Mouse (Mus musculus): ENCODE measurements around the gene Rif1. TPM values are rescaled to one million over a fixed set of nuclear protein-coding genes. Genes with fewer than 3 reads are reported as not detected.
"Not testable (repeated sequence)": the region's sequence is repeated elsewhere in the genome, so short reads cannot be mapped to it uniquely, and the experiment has no call there.

Rif1 gene
- polyA plus RNA-seq, 1 experiment from 2014 or later = 32.1 TPM

DNA sequence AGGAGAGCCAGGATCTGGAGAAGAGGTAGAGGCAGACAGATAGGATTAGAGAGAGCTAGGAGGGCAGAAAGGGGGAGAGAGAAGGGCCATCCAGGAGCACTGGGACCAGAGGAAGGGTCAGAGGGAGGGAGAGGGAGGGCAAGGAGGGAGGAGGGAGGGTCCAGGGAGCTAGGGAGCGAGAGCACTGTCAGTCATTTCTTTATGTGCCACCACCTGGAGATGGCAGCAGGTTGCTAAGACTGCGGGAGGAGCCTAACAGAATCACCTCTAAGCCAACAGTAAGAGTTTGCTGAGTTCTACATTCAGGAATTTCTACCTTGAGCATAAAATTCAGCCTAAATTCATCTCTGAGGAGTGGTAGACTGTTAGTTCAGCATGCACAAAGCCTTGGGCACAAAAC is 6.0 kb downstream of the Rif1 start:
- Histone ChIP-seq H3K36me3 (peaks cover 93% of the 10 kb centered on the region), H3K4me1 (peaks cover 9% of the 10 kb centered on the region), H3K9me3 (replicated peaks) (no peaks in the 10 kb centered on the region), H3K27me3 (ENCODE audit: low read depth, poor library complexity, severe bottlenecking) (no peaks in the 10 kb centered on the region), H3K27ac (replicated peaks) (no peak overlapping the region), H3K4me3 (no peak overlapping the region)
- no peak for DNase-seq (ENCODE audit: low spot score)
- WGBS = 89% methylated on average over 2 of the region's 2 CpGs

DNA sequence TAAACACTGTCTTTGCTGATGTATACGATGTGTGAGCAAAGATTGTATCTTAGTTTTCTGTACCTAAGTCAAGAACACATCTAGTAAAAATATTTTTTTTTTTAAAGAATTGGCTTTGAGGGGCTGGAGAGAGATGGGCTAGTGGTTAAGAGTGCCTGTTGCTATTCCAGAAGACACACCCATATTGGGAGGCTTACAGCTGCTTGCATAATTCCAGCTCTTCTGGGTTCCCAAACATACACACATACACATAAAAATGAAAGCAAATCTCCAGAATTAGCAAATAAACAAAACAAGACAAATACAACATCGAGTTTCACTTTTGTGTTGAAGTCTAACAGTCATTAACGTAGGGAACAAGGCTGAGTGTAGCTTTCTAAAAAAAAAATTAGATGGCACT is 11.4 kb downstream of the Rif1 start:
- no peak for DNase-seq (ENCODE audit: low spot score)
- H3K4me1 ChIP-seq = no peaks in the 10 kb centered on the region
- H3K36me3 ChIP-seq = peaks cover 100% of the 10 kb centered on the region
- no peaks in the 10 kb centered on the region for H3K9me3 ChIP-seq (replicated peaks)
- no peaks in the 10 kb centered on the region for H3K27me3 ChIP-seq (ENCODE audit: low read depth, poor library complexity, severe bottlenecking)
- no peak overlapping the region for H3K4me3 ChIP-seq
- no peak overlapping the region for H3K27ac ChIP-seq (replicated peaks)
- 92% methylated on average over 3 of the region's 3 CpGs for WGBS

DNA sequence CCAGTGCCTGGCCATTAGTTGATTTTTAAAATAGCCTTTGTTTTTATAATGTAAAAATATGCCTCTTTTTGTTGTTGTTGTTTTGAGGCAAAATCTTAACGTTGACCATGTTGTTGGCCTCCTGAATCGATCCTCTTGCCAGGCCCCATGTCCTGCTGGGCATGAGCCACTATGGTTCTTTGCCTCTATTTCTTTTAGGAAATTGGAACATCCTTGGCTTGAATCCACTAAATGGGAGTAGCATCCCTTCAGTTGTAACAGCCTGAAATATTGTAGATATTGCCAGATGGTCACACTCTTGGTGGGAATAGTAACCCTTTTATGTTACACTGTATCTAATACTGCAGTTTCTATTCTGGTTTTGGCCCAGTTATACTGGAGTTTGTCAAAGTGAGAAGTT is 11.9 kb downstream of the Rif1 start:
- no peaks in the 10 kb centered on the region for H3K4me1 ChIP-seq
- no peak overlapping the region for H3K4me3 ChIP-seq
- H3K27ac ChIP-seq (replicated peaks) = no peak overlapping the region
- H3K27me3 ChIP-seq (ENCODE audit: low read depth, poor library complexity, severe bottlenecking) = no peaks in the 10 kb centered on the region
- peaks cover 100% of the 10 kb centered on the region for H3K36me3 ChIP-seq
- H3K9me3 ChIP-seq (replicated peaks) = no peaks in the 10 kb centered on the region
- no peak for DNase-seq (ENCODE audit: low spot score)
- 91% methylated on average over 2 of the region's 2 CpGs for WGBS

DNA sequence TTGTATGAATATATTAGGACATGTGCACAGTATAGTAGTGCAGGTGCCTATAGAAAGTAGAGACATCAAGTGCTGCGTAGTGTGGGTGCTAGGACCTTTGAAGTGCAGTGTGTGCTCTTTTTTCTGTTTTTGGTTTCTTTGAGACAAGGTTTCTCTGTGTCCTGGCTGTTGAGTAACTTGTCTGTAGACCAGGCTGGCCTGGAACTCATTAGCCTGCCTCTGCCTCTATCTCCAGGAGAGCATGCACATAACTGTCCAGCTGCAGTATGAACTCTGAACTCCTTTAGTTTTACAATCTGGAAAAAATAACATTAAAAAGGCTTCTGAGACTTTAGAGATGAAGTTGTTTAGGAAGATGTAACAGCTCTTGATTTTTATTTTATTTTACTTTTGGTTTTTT is 41.5 kb downstream of the Rif1 start:
- WGBS = 95% methylated on average over 1 of the region's 1 CpGs
- no peak overlapping the region for H3K27ac ChIP-seq (replicated peaks)
- no peak for DNase-seq (ENCODE audit: low spot score)
- H3K27me3 ChIP-seq (ENCODE audit: low read depth, poor library complexity, severe bottlenecking) = no peaks in the 10 kb centered on the region
- H3K9me3 ChIP-seq (replicated peaks) = no peaks in the 10 kb centered on the region
- H3K36me3 ChIP-seq = peaks cover 99% of the 10 kb centered on the region
- H3K4me3 ChIP-seq = no peak overlapping the region
- H3K4me1 ChIP-seq = no peaks in the 10 kb centered on the region

DNA sequence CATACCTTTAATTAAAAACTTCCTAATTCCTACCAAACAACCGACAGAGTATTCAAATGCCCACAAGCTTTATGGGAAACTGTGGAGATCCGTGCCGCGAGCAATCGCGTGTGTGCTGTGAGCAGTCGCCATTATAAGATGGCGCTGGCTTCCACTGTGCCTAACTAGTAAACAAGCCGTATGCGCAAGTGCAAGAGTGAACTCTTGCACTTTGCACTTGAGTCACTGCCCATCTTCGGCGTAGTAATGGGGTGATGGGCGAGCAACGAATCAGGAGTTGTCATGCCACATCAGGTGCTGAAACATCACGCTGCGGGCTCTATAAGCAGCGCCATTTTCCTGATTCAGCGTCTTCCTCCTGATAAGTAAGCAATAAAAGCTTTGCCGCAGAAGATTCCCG is 58.7 kb downstream of the Rif1 start:
- not testable (repeated sequence) for H3K27me3 ChIP-seq (ENCODE audit: low read depth, poor library complexity, severe bottlenecking); DNase-seq (ENCODE audit: low spot score); H3K4me1 ChIP-seq; H3K27ac ChIP-seq (replicated peaks); H3K4me3 ChIP-seq
- WGBS = 96% methylated on average over 20 of the region's 20 CpGs
- H3K9me3 ChIP-seq (replicated peaks) = peaks cover 14% of the 10 kb centered on the region
- peaks cover 65% of the 10 kb centered on the region for H3K36me3 ChIP-seq

DNA sequence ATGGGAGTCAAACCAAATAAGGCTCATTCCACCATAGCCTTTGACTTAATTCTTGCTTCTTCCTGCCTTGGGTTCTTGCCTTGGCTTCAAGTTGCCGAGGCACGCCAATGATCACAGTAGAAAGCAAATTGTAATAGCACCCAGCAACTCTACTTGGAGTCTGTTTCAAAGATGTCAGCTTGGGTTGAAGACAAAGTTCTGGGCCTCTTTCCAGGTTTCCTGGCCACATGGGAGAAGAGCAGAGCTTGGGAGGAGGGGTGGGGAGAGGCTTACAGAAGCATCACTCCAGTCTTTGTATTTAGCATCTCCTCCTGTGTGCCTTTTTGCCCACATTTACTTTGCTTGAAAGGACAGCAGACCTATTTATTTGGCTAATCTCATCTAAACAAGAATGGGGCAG is 60.7 kb downstream of the Rif1 start:
- no peak for DNase-seq (ENCODE audit: low spot score)
- H3K27me3 ChIP-seq (ENCODE audit: low read depth, poor library complexity, severe bottlenecking) = no peaks in the 10 kb centered on the region
- H3K9me3 ChIP-seq (replicated peaks) = peaks cover under 1% of the 10 kb centered on the region; the same call in 1 of the 2 replicates
- no peaks in the 10 kb centered on the region for H3K4me1 ChIP-seq
- no peak overlapping the region for H3K27ac ChIP-seq (replicated peaks)
- no peak overlapping the region for H3K4me3 ChIP-seq
- 97% methylated on average over 2 of the region's 2 CpGs for whole genome bisulfite sequencing
- peaks cover 63% of the 10 kb centered on the region for H3K36me3 ChIP-seq

DNA sequence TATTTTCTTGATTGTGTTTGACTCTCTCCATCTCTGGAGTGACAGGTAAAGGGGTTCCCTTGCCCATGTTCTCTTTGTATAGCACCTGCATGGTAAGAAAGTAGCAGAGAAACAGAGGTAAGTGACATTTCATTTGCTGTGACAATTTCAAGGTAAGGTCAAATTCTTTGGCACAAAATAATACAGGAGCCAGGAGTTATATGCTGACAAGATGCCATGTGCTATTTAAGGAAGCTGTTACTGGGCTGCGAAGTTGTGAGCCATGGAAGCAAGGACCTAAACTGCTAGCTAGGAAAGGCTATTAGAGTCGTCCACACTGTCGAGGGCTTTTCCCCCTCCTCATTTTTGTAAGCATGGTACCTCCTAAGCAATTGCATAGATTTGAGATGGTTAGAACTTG is 80.4 kb downstream of the Rif1 start:
- DNase-seq (ENCODE audit: low spot score) = no peak
- 86% methylated on average over 3 of the region's 3 CpGs for WGBS

DNA sequence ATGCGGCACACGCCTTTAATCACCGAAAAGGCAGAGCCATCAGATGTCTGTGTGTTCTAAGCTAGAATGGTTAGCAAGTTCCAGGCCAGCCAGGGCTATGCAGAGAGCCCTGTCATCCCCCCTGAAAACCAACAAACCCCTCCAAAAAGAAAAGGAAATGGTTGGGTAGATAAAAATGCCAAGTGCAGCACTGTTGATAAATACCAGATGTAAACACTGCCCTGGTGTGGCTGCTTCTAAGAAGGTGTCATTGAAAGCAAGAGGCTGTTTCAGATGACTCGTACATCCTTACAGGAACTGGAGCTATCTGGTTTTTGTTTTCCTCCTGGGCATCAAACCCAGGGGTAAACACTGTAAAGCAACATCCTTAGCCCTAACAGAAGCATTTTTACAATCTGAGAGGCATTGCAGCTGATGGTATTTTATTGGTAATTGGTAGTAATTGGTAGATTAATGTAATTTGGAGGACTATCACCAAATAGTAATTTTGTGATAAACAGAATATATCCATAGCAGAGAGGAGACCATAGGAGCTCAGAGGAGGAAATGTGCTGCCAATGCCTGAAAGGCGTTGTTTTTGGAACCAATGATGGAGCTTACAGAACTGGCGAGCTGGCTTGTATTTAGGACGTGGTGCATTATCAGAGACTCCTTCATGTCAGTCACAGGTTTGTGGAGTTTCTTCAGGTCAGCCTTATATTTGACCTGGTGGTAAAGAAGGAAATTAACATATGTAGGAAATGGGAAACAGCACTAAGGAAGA is 96.8 kb downstream of the Rif1 start:
- Histone ChIP-seq H3K36me3 (no peaks in the 10 kb centered on the region), H3K27ac (replicated peaks) (no peak overlapping the region), H3K27me3 (ENCODE audit: low read depth, poor library complexity, severe bottlenecking) (no peaks in the 10 kb centered on the region), H3K4me3 (no peak overlapping the region), H3K4me1 (no peaks in the 10 kb centered on the region), H3K9me3 (replicated peaks) (no peaks in the 10 kb centered on the region)
- DNase-seq (ENCODE audit: low spot score) = no peak
- 91% methylated on average over 7 of the region's 7 CpGs for WGBS

More for the DNA sequence above, 80.4 kb downstream of the Rif1 start:
- no peaks in the 10 kb centered on the region for H3K4me1 ChIP-seq
- H3K4me3 ChIP-seq = no peak overlapping the region
- H3K27ac ChIP-seq (replicated peaks) = no peak overlapping the region
- H3K27me3 ChIP-seq (ENCODE audit: low read depth, poor library complexity, severe bottlenecking) = no peaks in the 10 kb centered on the region
- H3K9me3 ChIP-seq (replicated peaks) = no peaks in the 10 kb centered on the region
- no peaks in the 10 kb centered on the region for H3K36me3 ChIP-seq

Other genes starting within 250 kb of the Rif1 start
- gene Rbm43, start 137.7 kb upstream of the Rif1 start, polyA plus RNA-seq (2016; fragmentation: Nextera tagmentation; extraction: Ambion mirVana) = 5.9 and 7.0 TPM in 2 replicates
- 4.2 and 5.2 TPM in 2 replicates for gene Nmi, start 99.3 kb upstream of the Rif1 start, polyA plus RNA-seq (2016; fragmentation: Nextera tagmentation; extraction: Ambion mirVana)
- 19.4 and 21.6 TPM in 2 replicates for gene Tnfaip6, start 34.8 kb upstream of the Rif1 start, polyA plus RNA-seq (2016; fragmentation: Nextera tagmentation; extraction: Ambion mirVana)

All from midbrain, embryonic 10.5 days (tissue).